Mouse (Mus musculus) neural tube, embryonic 15.5 days (tissue): ENCODE data around the gene Dlx3. TPM values are rescaled to one million over a fixed set of nuclear protein-coding genes. Genes with fewer than 3 reads are reported as not detected.

Experiments used
- ATAC-seq: fragments of 200-750 bp; cut with Nextera tagmentation; 2 replicates; pipeline ENCODE4 v1.8.0; 2017; ENCODE audit warnings: mild to moderate bottlenecking, moderate TSS enrichment, moderate library complexity; ENCODE audit not compliant: low FRiP score
- H3K27ac ChIP-seq: fragments of 300-500 bp; sonication (generic); replicated peaks from 2 replicates; pipeline ENCODE4 v1.5.1; 2015; ENCODE audit warnings: mild to moderate bottlenecking, inconsistent platforms
- H3K27me3 ChIP-seq: fragments of 300-500 bp; sonication (generic); replicated peaks from 2 replicates; pipeline ENCODE4 v1.6.1; 2015; ENCODE audit warnings: inconsistent platforms
- H3K36me3 ChIP-seq: fragments of 300-500 bp; sonication (generic); 2 replicates; pipeline ENCODE4 v1.6.1; 2015; ENCODE audit warnings: inconsistent platforms
- H3K4me1 ChIP-seq: fragments of 300-500 bp; sonication (generic); 2 replicates; pipeline ENCODE4 v1.6.1; 2015; ENCODE audit warnings: inconsistent platforms
- H3K4me2 ChIP-seq: fragments of 300-500 bp; sonication (generic); 2 replicates; pipeline ENCODE4 v1.6.1; 2015; ENCODE audit warnings: inconsistent platforms, mild to moderate bottlenecking, moderate library complexity
- H3K4me3 ChIP-seq: fragments of 300-500 bp; sonication (generic); replicated peaks from 2 replicates; pipeline ENCODE4 v1.5.1; 2015; ENCODE audit warnings: mild to moderate bottlenecking, inconsistent platforms
- H3K9ac ChIP-seq: fragments of 300-500 bp; sonication (generic); replicated peaks from 2 replicates; pipeline ENCODE4 v1.6.1; 2015; ENCODE audit warnings: mild to moderate bottlenecking, inconsistent platforms
- H3K9me3 ChIP-seq: fragments of 300-500 bp; sonication (generic); replicated peaks from 2 replicates; pipeline ENCODE4 v1.6.1; 2016; ENCODE audit warnings: inconsistent platforms
- WGBS: fragments of 180-500 bp; shearing (Covaris S2); methylation state at CpG from one replicate; pipeline ENCODE4 v1.1.7; 2015; ENCODE audit warnings: mixed read lengths; 5-methylcytosine and 5-hydroxymethylcytosine counted together
- polyA plus RNA-seq: library from polyadenylated mRNA; unstranded; fragments of >200 nt; fragmentation: Nextera tagmentation; extraction: Ambion mirVana; gene quantifications from 2 replicates; pipeline ENCODE4 v1.2.1, GENCODE M21; 2015

The Dlx3 gene
- polyA plus RNA-seq, 1 experiment from 2014 or later: 0.28 TPM

DNA sequence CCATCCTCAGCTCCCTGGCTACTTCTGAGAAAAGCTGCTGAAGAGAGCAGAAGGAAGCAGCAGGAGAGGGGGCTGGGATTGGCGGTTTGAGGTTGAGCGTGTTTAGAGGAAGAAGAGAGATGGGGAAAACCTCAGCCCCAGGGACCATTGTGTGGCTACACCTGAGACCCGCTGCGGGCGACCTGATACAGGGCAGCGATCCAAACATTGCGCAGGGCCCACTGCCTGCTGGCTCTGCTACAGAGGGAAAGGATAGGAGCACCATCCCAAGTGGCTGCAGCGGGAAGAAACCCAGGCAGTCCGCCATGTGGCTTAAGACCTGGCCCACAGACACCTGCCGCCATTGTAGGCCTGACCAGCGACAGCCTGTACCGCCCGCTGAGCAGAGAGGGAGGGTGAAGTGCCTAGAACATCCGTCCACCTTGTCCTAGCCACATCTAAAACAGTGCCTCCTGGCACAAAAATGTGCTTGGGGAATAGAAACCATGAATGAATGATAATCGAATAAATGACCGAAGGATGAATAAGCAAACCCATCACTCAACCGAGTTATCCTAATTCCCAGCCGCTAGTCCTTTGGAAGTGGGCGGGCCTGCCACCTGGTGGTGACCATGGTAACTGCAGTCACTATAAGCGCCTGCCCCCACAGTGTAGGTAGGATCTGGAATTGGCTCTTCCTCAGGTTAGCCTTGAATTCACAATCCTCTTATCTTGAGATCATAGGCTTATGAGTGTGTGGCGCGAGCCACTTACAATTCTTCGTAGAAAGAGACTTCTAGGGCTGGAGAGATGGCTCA lies 13.3 kb upstream of the Dlx3 start:
- Histone ChIP-seq H3K4me1 (peaks cover 21% of the 10 kb centered on the region), H3K9me3 (no peaks in the 10 kb centered on the region), H3K4me2 (peak overlapping the region; percentile 40), H3K27me3 (no peaks in the 10 kb centered on the region; the same call in none of the 2 replicates), H3K4me3 (no peak overlapping the region), H3K36me3 (no peaks in the 10 kb centered on the region), H3K9ac (no peak overlapping the region), H3K27ac (no peak overlapping the region)
- 31% methylated on average over 23 of the region's 23 CpGs for whole genome bisulfite sequencing
- ATAC-seq: 0 out of 2 replicates have a peak, but pooled peaks have one; percentile 66

DNA sequence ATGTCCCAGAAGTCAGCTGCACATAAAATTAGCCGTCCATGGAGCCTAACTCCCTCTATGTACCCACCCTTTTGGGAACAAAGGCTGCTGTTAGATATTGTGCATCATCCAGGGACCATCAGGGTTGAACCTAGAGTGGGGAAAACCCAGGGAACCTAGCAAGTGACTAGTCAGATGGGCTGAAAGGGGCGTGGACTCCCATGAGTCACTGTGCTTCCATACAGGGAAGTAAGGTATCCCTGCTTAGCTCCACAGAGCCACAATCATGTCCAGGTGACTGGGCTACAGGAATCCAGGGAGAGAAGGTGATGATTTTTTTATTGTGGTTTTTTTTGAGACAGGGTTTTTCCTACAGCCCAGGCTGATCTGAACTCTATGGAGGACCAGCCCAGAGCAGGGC lies 10.9 kb upstream of the Dlx3 start:
- Histone ChIP-seq H3K4me3 (no peak overlapping the region), H3K9ac (no peak overlapping the region), H3K27me3 (no peaks in the 10 kb centered on the region; the same call in none of the 2 replicates), H3K4me1 (peaks cover 21% of the 10 kb centered on the region), H3K27ac (no peak overlapping the region), H3K4me2 (no peak overlapping the region), H3K9me3 (no peaks in the 10 kb centered on the region), H3K36me3 (no peaks in the 10 kb centered on the region)
- no peak for ATAC-seq
- WGBS: 87% methylated on average over 2 of the region's 2 CpGs

DNA sequence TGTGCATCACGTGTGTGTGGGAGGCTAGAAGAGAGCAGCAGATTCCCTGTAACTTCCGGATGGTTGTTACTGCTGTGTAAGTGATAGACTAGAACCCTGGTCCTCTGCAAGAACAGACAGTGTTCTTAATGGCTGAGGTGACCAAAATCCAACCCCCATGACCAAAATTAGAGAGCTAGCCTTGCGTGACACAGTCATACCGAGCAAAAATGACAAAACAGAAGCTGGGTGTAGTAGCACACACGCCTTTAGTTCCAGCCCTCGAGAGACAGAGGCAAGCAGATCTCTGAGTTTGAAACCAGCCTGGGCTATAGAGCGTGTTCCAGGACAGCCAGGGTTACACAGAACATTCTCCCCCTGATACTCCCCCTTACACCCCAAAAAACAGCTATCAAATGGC lies 9.8 kb upstream of the Dlx3 start:
- Histone ChIP-seq H3K9me3 (no peaks in the 10 kb centered on the region), H3K36me3 (no peaks in the 10 kb centered on the region), H3K4me3 (no peak overlapping the region), H3K4me2 (no peak overlapping the region), H3K27ac (no peak overlapping the region), H3K9ac (no peak overlapping the region), H3K4me1 (peaks cover 20% of the 10 kb centered on the region), H3K27me3 (no peaks in the 10 kb centered on the region; the same call in none of the 2 replicates)
- 89% methylated on average over 7 of the region's 7 CpGs for WGBS
- no peak for ATAC-seq

DNA sequence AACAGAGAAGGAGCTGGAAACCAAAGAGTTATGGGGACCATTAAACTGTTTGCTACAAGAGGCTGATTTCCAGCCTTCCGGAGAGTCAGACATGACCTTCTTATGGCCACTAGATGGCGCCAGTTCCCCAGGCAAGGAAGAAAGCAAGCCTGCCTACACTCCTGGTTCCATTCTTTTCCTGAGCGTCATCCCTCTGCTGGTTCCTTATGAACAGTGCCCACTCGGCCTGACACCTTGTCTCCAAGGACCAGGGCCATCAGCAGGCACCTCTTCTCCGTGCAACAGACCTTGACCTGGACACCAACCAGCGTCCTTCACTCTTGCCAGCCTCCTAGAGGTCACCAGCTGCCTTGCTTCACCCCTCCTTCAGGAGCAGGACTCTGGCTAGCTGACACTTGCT lies 2.9 kb upstream of the Dlx3 start:
- Histone ChIP-seq H3K27me3 (peaks cover 46% of the 10 kb centered on the region), H3K9ac (no peak overlapping the region), H3K4me2 (no peak overlapping the region), H3K4me1 (peaks cover 27% of the 10 kb centered on the region), H3K27ac (no peak overlapping the region), H3K4me3 (no peak overlapping the region), H3K9me3 (no peaks in the 10 kb centered on the region), H3K36me3 (no peaks in the 10 kb centered on the region)
- WGBS: 2% methylated on average over 6 of the region's 6 CpGs
- peak; percentile 65 for ATAC-seq

DNA sequence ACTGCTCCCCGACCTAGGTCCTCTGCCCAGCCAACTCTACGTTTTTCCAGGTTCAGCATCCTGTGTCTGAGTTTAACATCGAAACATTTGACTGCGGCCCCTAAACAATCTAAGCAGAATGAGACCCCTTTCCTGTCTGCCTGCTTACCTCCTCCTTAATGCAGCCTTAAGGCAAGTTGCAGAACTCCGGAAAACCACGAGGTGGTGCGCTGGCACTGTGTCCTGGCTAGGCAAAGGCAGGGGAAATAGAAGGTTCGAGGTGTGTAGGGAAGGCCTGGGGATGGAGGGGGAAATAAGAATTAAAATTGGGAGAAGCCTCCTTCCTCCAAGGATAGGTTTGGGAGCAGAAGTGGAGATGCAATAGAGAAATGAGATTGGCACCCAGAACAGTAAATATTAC lies 1.4 kb upstream of the Dlx3 start:
- Histone ChIP-seq H3K4me2 (0 out of 2 replicates have a peak overlapping the region, but pooled peaks have one; percentile 15), H3K27me3 (peaks cover 60% of the 10 kb centered on the region), H3K9me3 (no peaks in the 10 kb centered on the region), H3K27ac (no peak overlapping the region), H3K4me3 (no peak overlapping the region), H3K4me1 (peaks cover 27% of the 10 kb centered on the region), H3K36me3 (no peaks in the 10 kb centered on the region), H3K9ac (no peak overlapping the region)
- 5% methylated on average over 8 of the region's 8 CpGs for WGBS
- peak; percentile 58; the same call in 1 of the 2 replicates for ATAC-seq

- Histone ChIP-seq H3K4me2 (peak overlapping the region; percentile 72), H3K4me3 (peak overlapping the region; percentile 36), H3K27ac (no peak overlapping the region), H3K4me1 (peaks cover 27% of the 10 kb centered on the region), H3K9me3 (no peaks in the 10 kb centered on the region), H3K9ac (no peak overlapping the region), H3K36me3 (no peaks in the 10 kb centered on the region), H3K27me3 (peaks cover 79% of the 10 kb centered on the region)
- WGBS: 2% methylated on average over 21 of the region's 21 CpGs
- ATAC-seq: no peak
Observed at GRCm38 (mm10) chr11:95120633-95121020, 708 bp downstream of the Dlx3 start.

DNA sequence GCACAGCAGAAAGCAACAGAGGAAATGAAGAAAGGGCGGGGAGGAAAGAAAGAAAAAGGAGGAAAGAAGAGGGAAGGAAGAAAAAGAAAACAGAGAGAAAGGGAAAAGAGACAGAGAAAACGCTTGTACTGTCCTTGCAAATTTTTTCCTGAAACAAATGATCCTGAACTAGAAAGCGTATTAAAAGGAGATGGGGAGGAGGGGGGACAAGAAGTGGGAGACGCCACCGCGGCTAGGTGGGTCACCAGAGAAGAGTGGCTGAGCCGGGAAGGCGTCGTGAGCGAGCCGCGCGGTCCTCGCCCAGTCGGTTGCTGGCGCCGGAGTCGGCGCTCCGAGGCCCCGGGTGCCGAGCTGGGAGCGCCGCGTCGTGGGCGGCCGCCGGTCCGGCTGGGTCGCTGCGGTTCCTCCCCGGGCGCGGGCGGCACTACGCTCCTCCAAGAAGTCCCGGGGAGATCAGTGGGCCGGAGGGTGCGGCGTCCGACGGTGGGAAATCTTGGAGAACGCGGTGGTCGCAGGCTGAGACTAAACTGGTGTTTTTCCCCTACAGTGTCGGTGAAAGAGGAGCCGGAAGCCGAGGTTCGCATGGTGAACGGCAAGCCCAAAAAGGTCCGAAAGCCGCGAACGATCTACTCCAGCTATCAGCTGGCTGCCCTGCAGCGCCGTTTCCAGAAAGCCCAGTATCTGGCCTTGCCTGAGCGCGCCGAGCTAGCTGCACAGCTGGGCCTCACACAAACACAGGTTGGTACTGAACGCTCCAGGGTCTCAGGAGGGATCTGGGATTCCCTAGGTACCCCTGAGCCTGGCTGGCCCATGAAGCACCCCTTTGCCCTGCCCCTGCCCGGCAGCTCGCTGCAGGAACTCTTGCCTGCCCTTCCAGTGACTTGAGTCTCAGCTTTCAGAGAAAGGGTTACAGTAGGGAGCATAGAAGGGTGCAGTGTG lies 1.5 kb downstream of the Dlx3 start:
- Histone ChIP-seq H3K4me2 (peak overlapping the region; percentile 72), H3K27ac (no peak overlapping the region), H3K36me3 (no peaks in the 10 kb centered on the region), H3K9ac (no peak overlapping the region), H3K9me3 (no peaks in the 10 kb centered on the region), H3K4me3 (peak overlapping the region; percentile 26), H3K4me1 (peaks cover 29% of the 10 kb centered on the region), H3K27me3 (peaks cover 83% of the 10 kb centered on the region)
- 2% methylated on average over 61 of the region's 63 CpGs for WGBS
- ATAC-seq: no peak

DNA sequence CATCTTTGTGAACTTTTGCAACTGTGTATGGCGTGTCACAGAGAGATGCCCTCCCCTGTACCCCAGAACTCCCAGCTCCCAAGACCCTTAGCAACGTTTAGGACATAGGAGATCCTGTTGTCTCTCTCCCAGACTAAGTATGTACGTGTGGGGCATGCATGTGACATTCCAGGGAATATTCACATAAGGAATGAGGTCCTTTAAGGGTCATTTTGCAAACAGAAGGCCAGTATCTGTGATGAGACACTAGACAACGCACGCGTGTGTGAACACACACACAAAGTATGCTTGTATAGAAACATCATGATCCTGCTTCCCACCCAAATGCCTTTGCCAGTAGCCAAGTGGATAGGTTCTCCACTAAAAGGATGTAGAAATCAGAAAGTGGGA lies 2.2 kb downstream of the Dlx3 start:
- no peak for ATAC-seq
- Histone ChIP-seq H3K27ac (no peak overlapping the region), H3K4me3 (no peak overlapping the region), H3K4me1 (peaks cover 35% of the 10 kb centered on the region), H3K4me2 (no peak overlapping the region), H3K9me3 (no peaks in the 10 kb centered on the region), H3K9ac (no peak overlapping the region), H3K27me3 (peaks cover 84% of the 10 kb centered on the region), H3K36me3 (no peaks in the 10 kb centered on the region)
- WGBS: 34% methylated on average over 6 of the region's 6 CpGs

DNA sequence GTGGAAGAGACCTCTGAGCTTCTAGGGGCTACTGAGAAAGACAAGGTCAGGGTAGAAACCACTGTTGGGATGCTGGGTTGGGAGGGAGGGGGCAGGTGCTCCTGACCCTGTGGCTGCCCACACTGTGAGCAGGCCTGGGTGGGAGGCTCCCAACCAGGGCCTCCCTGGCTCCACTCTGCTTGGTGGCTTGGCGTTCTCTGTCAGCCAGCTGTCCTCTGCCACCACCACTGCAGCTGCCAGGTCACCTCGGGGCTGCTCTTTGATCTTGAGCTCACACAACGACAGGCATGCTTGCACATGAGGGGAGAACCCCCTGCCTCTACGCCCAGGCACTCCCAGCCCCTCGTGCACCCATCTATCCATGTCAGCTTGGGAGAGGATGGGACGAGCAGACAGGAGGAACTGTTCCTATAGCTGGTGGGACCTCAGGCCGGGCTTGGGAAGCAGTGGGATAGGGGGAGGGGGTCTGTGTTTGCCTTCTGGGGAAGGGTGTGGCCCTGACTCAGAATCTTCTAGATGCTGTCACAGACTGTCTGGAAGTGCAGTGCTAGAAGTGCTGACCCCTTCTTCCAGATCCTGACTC lies 5.5 kb downstream of the Dlx3 start:
- Histone ChIP-seq H3K4me3 (no peak overlapping the region), H3K27me3 (peaks cover 74% of the 10 kb centered on the region), H3K9me3 (no peaks in the 10 kb centered on the region), H3K36me3 (no peaks in the 10 kb centered on the region), H3K9ac (no peak overlapping the region), H3K4me2 (no peak overlapping the region), H3K27ac (no peak overlapping the region), H3K4me1 (peaks cover 27% of the 10 kb centered on the region)
- 24% methylated on average over 7 of the region's 7 CpGs for WGBS
- ATAC-seq: no peak

- WGBS: 4% methylated on average over 19 of the region's 20 CpGs
- 0 out of 2 replicates have a peak overlapping the region, but pooled peaks have one; percentile 8 for H3K9ac ChIP-seq
- H3K27me3 ChIP-seq: peaks cover 66% of the 10 kb centered on the region
- peak; percentile 61 for ATAC-seq
- peak overlapping the region; percentile 50 for H3K4me2 ChIP-seq
- 0 out of 2 replicates have a peak overlapping the region, but pooled peaks have one; percentile 0 for H3K4me3 ChIP-seq
- no peaks in the 10 kb centered on the region for H3K9me3 ChIP-seq
- H3K36me3 ChIP-seq: no peaks in the 10 kb centered on the region
- H3K4me1 ChIP-seq: peaks cover 16% of the 10 kb centered on the region
- no peak overlapping the region for H3K27ac ChIP-seq
Observed at GRCm38 (mm10) chr11:95126272-95127245, 6.6 kb downstream of the Dlx3 start.
